Mouse (Mus musculus) frontal cortex, postnatal 36 days (tissue): ENCODE measurements at regions not wholly inside any gene's neighbourhood (a gene's known extent, or its start where the extent isn't known, plus 50 kb on each side); places are given as distances from the start of the nearest gene placed in this dataset.

Source experiments
- DNase-seq, 2 experiments: peaks; one replicate each; pipeline ENCODE4 v3.0.0; 2022; ENCODE audit warnings: low spot score in 2 of 2

GRCm38 (mm10) chr3:147096179-147096578 lies 244.0 kb downstream of the Ttll7 start:
- no peak for DNase-seq

- no peak for DNase-seq
These were observed 246.0 kb downstream of the Ttll7 start for GRCm38 (mm10) chr3:147098065-147098580.

- no peak for DNase-seq
These were observed 246.4 kb downstream of the Ttll7 start for GRCm38 (mm10) chr3:147098611-147099010.

GRCm38 (mm10) chr3:147099143-147099713 lies 247.1 kb downstream of the Ttll7 start:
- no peak for DNase-seq

GRCm38 (mm10) chr3:147101053-147101764 lies 249.0 kb downstream of the Ttll7 start:
- no peak for DNase-seq

- no peak for DNase-seq
These were observed 249.6 kb downstream of the Ttll7 start for GRCm38 (mm10) chr3:147101765-147102113.

- no peak for DNase-seq
These were observed 251.3 kb downstream of the Ttll7 start for GRCm38 (mm10) chr3:147103428-147103827.

GRCm38 (mm10) chr3:147117609-147118008 lies 265.4 kb downstream of the Ttll7 start:
- no peak for DNase-seq

- DNase-seq = no peak
These were observed 265.9 kb downstream of the Ttll7 start for GRCm38 (mm10) chr3:147118092-147118491.

- no peak for DNase-seq
These were observed 266.5 kb downstream of the Ttll7 start for GRCm38 (mm10) chr3:147118622-147119021.

GRCm38 (mm10) chr3:147121826-147122225 lies 269.7 kb downstream of the Ttll7 start:
- no peak for DNase-seq

- no peak for DNase-seq
These were observed 275.6 kb downstream of the Ttll7 start for GRCm38 (mm10) chr3:147127740-147128139.

GRCm38 (mm10) chr3:147132830-147133229 lies 280.7 kb downstream of the Ttll7 start:
- DNase-seq = no peak

- DNase-seq = no peak
These were observed 281.2 kb downstream of the Ttll7 start for GRCm38 (mm10) chr3:147133408-147133807.

GRCm38 (mm10) chr3:147140414-147140813 lies 288.2 kb downstream of the Ttll7 start:
- no peak for DNase-seq

- DNase-seq = no peak
These were observed 301.3 kb downstream of the Ttll7 start for GRCm38 (mm10) chr3:147153456-147153855.

GRCm38 (mm10) chr3:147153998-147154397 lies 301.8 kb downstream of the Ttll7 start:
- no peak for DNase-seq

GRCm38 (mm10) chr3:147163126-147163525 lies 311.0 kb downstream of the Ttll7 start:
- DNase-seq = no peak

- DNase-seq = no peak
These were observed 311.4 kb downstream of the Ttll7 start for GRCm38 (mm10) chr3:147163540-147163939.

GRCm38 (mm10) chr3:147164931-147165330 lies 312.8 kb downstream of the Ttll7 start:
- no peak for DNase-seq

- DNase-seq = no peak
These were observed 314.4 kb downstream of the Ttll7 start for GRCm38 (mm10) chr3:147166555-147166954.

- DNase-seq = no peak
These were observed 317.0 kb downstream of the Ttll7 start for GRCm38 (mm10) chr3:147169215-147169614.

GRCm38 (mm10) chr3:147170106-147170505 lies 317.9 kb downstream of the Ttll7 start:
- DNase-seq = no peak
